Mouse (Mus musculus): Measurements from ENCODE around the gene Egfr.

GRCm38 (mm10) chr11:16792638-16793585 is 40.9 kb downstream of the Egfr start:
- TF ChIP-seq CTCF (IDR thresholded peaks at IDR 0.05; ENCODE audit: control insufficient read depth, insufficient read depth, insufficient replicate concordance, low read depth, low read length) (no peak), POLR2A (IDR thresholded peaks at IDR 0.05; ENCODE audit: control insufficient read depth, low read depth, low read length) (no peak)

All from testis, adult 2 months (tissue).